Mouse (Mus musculus) brain, embryonic 14.5 days (tissue): Measurements from ENCODE around the gene Trim69. TPM values are rescaled to one million over a fixed set of nuclear protein-coding genes. Genes with fewer than 3 reads are reported as not detected.
"Not testable (repeated sequence)": the region's sequence is repeated elsewhere in the genome, so short reads cannot be mapped to it uniquely, and the experiment has no call there.

ENCODE experiments used
- DNase-seq: peaks from one replicate; pipeline ENCODE4 v3.0.0-alpha.2; 2011; ENCODE audit warnings: low read depth
- CTCF ChIP-seq: fragments of 200-500 bp; IDR thresholded peaks from 2 replicates; pipeline ENCODE4 v1.5.1; 2012; ENCODE audit warnings: inconsistent platforms, mild to moderate bottlenecking, moderate library complexity, borderline replicate concordance; ENCODE audit not compliant: insufficient read depth, insufficient read length; ENCODE audit errors: extremely low read depth
- POLR2A ChIP-seq: fragments of 200-500 bp; IDR thresholded peaks from 2 replicates; pipeline ENCODE4 v1.6.1; 2012; ENCODE audit warnings: mild to moderate bottlenecking, inconsistent platforms, borderline replicate concordance; ENCODE audit not compliant: poor library complexity, insufficient read depth, insufficient read length, severe bottlenecking; ENCODE audit errors: extremely low read depth
- polyA plus RNA-seq: library from polyadenylated mRNA; depleted of rRNA; stranded (reverse); fragments of >200 nt; gene quantifications from 2 replicates; pipeline ENCODE4 v1.2.3, GENCODE M21; 2012; rRNA removed

Gene Trim69
- polyA plus RNA-seq, 1 experiment, result not detected

DNA sequence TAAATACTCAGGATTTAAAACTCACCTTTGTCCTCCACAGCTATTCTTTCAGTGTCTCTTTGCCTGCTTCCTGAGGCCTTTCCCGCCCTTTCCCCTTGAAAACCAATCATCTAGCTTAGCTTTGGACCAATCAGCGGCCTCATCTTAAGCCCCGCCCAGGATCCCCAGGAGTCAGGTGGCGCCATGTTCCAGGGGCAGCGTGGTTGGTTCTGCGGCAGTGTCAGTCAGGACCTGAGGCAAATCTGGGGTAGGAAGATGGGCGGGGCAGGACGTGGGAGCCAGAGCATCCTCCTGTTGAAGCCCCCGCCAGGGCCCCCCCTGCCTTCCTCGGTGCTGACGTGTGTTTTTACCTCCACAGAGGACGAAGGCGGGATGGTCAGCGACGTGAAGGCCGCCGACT, 25.6 kb downstream of the Trim69 start, which contains the start of the genes Patl2 and Terb2:
Gene Patl2, minus strand, starts transcription at position 84 of the 400 bp plus-strand sequence.
Gene Terb2, plus strand, starts transcription at position 167 of the 400 bp plus-strand sequence.
- TF ChIP-seq CTCF (no peak), POLR2A (no peak)
- no peak for DNase-seq

DNA sequence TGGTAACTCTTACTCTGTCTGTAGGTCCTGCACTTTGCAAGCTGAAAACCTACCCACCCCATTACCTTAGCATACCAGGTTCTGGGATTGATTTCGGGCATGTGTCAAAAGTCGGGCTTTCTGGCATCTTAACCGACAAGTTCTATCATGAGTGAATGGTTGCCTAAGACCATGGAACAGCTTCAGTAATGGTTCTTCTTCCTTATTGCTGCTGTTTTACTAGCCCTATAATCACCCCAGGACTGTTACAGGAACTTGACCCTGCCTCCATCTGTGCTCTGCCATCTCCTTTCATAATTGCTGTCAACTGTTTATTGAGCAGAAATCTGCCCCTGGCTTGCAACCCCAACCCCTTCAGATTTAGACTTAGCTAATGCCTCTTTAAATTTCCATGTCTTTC, 26.3 kb downstream of the Trim69 start:
- DNase-seq, result no peak
- TF ChIP-seq CTCF, result no peak
- TF ChIP-seq POLR2A, result no peak

GRCm38 (mm10) chr2:122191849-122192248, 31.3 kb downstream of the Trim69 start:
- TF ChIP-seq CTCF (no peak), POLR2A (no peak)
- no peak for DNase-seq

DNA sequence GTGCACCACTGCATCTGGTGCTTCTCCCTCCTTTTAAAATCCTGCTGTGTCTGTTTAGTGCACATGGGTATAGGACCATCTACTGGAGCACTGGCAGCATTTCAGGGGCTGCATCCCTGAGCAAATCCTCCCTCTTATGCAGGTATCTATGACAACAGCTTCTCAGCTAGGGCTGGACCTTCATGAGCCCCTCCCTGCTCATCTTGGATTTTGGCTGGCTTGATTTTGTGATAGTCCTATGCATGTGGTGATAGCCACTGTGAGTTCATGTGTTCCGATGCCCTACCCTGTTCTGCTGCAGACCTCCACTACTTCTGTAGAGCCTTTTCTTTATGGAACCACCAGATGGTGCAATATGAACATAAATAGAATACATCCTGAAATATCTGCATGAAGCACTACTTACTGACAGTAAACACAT, 34.0 kb downstream of the Trim69 start:
- TF ChIP-seq POLR2A, result no peak
- peak; percentile 45; the same call in 1 of the 2 replicates for TF ChIP-seq CTCF
- peak; percentile 84 for DNase-seq

DNA sequence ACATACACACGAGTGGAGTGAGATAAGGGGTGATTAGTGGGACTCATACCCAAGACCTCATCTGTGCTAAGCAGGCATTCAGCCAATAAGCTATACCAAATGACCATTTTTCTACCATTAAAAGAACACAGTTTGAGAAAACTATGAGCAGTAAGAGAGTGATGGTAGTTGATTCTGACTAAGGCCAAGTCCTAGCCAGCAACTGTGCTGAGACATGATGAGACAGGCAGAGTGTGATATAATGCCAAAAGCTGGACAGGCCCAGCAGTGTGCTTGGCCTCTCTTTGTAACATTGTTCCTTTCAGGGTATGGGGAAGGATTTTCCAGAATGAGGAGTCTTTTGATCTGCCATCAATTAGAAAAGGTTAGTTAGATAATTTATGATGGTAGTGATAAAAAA, 41.0 kb downstream of the Trim69 start:
- TF ChIP-seq CTCF, result no peak
- TF ChIP-seq POLR2A, result no peak
- DNase-seq, result no peak

DNA sequence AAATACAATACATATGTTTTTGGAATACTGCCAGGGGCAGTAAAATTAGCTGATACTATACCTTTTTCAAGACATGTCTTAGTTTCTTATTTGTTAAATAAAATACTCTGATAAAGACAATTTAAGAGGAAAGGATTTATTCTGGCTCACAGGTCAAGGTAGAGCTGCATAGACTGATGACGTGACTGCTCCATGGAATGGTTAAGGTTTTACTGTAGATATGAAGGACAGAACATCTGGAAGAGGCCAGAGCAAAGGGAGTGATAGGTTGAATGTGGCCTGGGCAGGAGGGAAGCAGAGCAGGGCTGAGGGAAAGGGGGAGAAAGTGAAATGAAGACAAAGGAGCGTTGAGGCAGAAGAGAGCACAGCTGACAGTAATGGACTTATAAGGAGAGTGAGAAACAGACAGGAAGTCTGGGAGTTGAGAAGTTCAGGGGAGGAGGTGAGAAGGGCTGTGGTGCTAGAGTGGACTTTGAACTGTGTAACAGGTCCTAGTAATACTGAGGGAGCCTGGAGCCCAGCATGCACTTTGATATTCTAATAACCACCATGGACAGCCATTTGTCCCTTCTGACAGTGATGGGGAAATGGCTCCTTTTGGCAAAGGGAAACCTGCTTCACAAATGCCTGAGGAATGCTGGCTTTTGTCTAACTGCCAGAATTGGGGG, 46.1 kb downstream of the Trim69 start:
- DNase-seq, result no peak
- TF ChIP-seq POLR2A, result no peak
- no peak for TF ChIP-seq CTCF

DNA sequence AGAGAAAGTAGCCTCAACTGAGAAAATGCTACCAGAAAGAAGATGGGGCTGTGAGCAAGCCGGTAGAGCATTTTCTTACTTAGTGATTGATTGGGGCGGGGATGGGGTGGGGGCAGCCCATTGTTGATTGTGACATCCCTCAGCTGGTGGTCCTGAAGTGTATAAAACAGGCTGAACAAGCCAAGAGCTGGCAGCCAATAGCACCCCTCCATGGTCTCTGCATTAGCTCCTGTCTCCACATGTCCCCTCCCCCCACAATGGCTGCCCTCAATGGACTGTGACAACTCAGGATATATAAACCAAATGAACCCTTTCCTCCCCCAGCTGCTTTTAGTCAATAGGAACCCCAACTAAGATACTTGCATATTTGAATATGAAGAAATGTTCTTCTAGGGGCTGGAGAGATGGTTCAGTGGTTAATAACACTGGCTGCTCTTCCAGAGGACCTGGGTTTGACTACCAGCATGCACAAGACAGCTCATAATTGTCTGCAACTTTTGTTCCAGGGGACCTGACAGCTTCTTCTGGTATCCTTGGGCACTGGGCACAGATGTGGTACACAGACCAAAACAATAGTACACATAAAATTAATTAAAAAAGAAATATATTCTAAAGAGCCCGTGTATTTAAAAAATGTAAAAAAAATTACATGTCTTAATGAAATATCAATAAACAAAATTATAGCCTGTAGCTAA, 50.2 kb downstream of the Trim69 start:
- DNase-seq, result peak; percentile 5
- no peak for TF ChIP-seq CTCF
- TF ChIP-seq POLR2A, result no peak

DNA sequence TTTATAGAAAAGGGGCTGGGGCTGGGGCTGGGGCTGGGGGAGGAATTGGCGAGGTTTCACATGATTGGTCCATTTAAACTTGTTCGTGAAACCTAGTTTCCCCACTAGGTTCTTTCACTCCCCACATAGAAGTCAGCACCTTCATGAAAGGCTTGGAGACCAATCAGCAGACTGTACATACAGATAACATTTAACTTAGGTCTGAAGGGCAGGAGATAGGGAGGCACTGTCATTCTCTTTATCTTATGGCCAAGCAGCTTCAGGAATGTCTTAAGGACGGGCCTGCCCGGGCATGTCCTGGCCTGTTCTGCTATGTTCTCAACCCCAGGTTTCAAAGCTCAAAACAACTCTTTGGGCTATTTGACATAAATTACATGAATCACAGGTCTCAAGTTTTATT, 56.6 kb downstream of the Trim69 start:
- DNase-seq, result not testable (repeated sequence)

DNA sequence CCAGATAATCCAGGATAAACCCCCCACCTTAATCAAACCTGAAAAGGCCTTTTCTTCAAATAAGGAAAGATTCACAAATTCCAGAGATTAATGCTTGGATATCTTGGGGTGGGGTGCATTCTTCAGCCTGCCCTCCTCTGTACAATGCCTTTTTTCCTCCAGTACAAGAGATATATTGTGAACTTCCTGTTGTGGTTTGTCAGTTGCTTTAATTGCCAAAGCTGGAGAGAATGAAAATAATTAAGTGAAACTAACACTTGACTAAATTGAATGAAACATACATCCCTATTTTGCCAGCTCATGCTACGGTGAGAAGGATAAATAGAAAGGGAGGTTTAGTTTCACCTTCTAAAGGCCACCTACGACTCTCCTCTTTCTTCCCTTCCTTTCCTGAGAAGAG, 57.7 kb downstream of the Trim69 start:
- TF ChIP-seq CTCF, result no peak
- no peak for TF ChIP-seq POLR2A
- no peak for DNase-seq

DNA sequence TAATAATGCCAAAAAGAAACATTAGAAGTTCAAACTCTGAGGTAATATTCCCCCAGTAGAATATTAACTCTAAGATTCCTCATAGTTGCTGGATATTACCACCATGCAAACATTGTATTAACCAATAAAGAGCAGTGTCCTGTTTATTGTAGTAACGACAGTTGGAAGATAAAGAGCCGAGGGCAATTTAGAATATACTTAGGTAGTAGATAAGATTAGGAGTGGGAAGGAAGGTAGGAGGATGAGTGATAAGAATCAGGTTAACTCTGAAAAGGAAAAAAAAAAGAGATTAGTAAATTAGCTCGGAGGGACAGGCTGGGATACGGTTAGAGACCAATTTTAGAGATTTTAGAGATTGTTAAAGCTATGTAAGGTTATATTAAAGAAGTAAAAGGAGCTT, 60.9 kb downstream of the Trim69 start:
- TF ChIP-seq CTCF (no peak), POLR2A (no peak)
- DNase-seq, result no peak

- TF ChIP-seq CTCF (no peak), POLR2A (no peak)
- DNase-seq, result no peak
These were observed 61.3 kb downstream of the Trim69 start for GRCm38 (mm10) chr2:122221798-122222197.

- TF ChIP-seq CTCF, result no peak
- no peak for TF ChIP-seq POLR2A
- no peak for DNase-seq
These were observed 61.8 kb downstream of the Trim69 start for GRCm38 (mm10) chr2:122222272-122222671.

GRCm38 (mm10) chr2:122223654-122224053, 63.2 kb downstream of the Trim69 start:
- TF ChIP-seq CTCF (no peak), POLR2A (no peak)
- no peak for DNase-seq

Other genes with a start within 250 kb of the Trim69 start
- gene Ctdspl2, start 204.7 kb upstream of the Trim69 start, polyA plus RNA-seq, result 21.7 and 21.8 TPM in 2 replicates
- 0.40 and 0.68 TPM in 2 replicates for gene Mageb3, start 204.6 kb upstream of the Trim69 start, polyA plus RNA-seq
- gene Eif3j1, start 132.2 kb upstream of the Trim69 start, polyA plus RNA-seq, result 12.8 and 15.8 TPM in 2 replicates
- gene Spg11, start 42.3 kb upstream of the Trim69 start, polyA plus RNA-seq, result 13.3 and 14.9 TPM in 2 replicates
- 36.0 and 52.2 TPM in 2 replicates for gene B2m, start 13.0 kb upstream of the Trim69 start, polyA plus RNA-seq
- gene Patl2, start 25.5 kb downstream of the Trim69 start, polyA plus RNA-seq, result not detected in 2 replicates
- not detected in 2 replicates for gene Terb2, start 25.6 kb downstream of the Trim69 start, polyA plus RNA-seq
- gene Sord, start 74.0 kb downstream of the Trim69 start, polyA plus RNA-seq, result 10.3 and 13.4 TPM in 2 replicates
- gene Duox2, start 137.7 kb downstream of the Trim69 start, polyA plus RNA-seq, result 0.08 TPM in 2 replicates
- gene Duoxa2, start 138.2 kb downstream of the Trim69 start, polyA plus RNA-seq, result 0.04 and 0.05 TPM in 2 replicates
- gene Duoxa1, start 153.0 kb downstream of the Trim69 start, polyA plus RNA-seq, result 0.18 and 0.55 TPM in 2 replicates
- gene Duox1, start 155.0 kb downstream of the Trim69 start, polyA plus RNA-seq, result 0.08 and 0.22 TPM in 2 replicates
- 84.9 and 88.6 TPM in 2 replicates for gene Shf, start 208.5 kb downstream of the Trim69 start, polyA plus RNA-seq